Mouse (Mus musculus): ENCODE results near the gene Olfr476. TPM values are rescaled to one million over a fixed set of nuclear protein-coding genes. Genes with fewer than 3 reads are reported as not detected.

The Olfr476 gene
- not detected for total RNA-seq (2023)

DNA sequence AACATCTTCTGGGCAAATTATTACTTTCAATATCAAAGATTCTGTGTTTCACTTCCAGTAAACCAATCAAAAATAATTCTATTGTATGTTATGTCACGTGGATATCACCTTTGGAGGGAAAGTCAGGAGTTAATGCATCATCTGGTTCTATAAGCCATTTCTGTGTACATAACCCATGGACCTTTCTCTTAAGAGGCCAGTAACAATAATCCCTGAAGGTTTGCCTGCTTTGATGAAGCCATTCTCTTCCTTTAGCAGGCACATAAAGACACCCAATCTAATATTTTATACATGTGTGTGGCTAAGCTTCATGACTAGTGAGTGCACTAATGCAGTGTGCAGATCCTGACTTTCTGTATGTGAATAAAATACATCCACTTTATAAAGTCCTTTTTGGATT is at the start of gene Olfr476:
Gene Olfr476, plus strand, starts transcription at position 301 of the 400 bp plus-strand sequence.

DNA sequence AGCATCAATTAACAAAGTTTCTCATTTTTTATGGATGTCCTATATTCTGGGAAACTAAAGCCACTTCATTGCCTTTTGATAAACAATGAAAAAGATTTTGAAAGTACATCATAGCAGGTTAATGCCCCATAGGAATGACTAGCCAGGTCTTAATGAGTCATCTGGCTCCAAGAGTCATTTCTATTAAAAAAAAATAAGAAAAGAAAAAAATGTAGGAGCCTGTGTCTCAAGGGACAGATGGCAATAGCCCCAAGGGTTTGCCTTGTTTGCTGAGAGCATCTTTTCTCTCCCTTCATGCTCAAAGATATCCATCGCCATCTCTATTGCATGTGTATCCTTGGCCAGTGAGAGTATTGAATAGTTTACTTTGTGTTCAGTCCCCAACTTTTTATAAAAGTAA is 34.5 kb upstream of the Olfr476 start, which contains the start of gene Olfr473:
Gene Olfr473, plus strand, starts transcription at position 301 of the 400 bp plus-strand sequence.

DNA sequence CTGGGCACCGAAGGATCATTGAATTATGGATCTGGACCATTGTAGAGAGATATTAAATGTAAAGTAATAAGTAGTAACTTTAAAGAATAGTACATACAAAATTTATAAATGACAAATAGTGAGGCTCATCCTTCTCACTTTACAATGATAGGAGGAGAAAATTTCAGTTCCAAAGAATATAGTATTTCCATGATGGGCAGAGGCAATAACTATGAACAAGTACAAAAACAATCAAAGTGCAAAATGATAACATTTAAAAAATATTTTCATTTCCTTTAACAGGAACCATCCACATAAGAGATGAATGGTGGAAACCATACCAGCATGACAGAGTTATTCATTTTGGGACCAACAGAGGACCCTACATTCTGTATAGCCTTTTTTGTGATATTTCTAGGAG is 10.3 kb upstream of the Olfr476 start, which contains the start of gene Olfr474:
Gene Olfr474, plus strand, starts transcription at position 301 of the 400 bp plus-strand sequence.

DNA sequence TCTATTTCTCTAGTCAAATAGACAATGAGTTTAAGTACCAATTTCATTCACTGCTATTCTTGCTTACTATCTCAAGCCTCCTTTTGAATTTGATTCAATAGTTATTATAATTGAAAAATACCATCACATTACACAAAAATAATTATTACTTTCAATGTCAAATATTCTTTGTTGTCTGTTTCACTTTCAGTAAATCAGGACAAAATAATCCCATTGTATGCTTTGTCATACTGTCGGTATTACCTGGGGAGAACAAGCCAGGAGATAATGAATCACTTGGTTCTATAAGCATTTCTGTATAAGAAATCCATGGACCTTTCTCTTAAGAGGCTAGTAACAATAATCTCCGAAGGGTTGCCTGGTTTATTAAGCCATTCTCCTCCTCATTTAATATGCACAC is 21.8 kb downstream of the Olfr476 start, which contains the start of gene Olfr477:
Gene Olfr477, plus strand, starts transcription at position 301 of the 400 bp plus-strand sequence.

Other genes with a start within 250 kb of the Olfr476 start
- gene Cyb5r2, start 206.8 kb upstream of the Olfr476 start, total RNA-seq (2023): not detected
- not detected for gene Ovch2, start 163.6 kb upstream of the Olfr476 start, total RNA-seq (2023)
- not detected for gene Olfr467, start 152.5 kb upstream of the Olfr476 start, total RNA-seq (2023)
- not detected for gene Olfr469, start 139.3 kb upstream of the Olfr476 start, total RNA-seq (2023)
- gene Olfr470, start 117.3 kb upstream of the Olfr476 start, total RNA-seq (2023): not detected
- gene Olfr472, start 66.9 kb upstream of the Olfr476 start, total RNA-seq (2023): under 1 TPM in 1 of 2 experiments, not detected in 1; 0.08 TPM
- gene Olfr473, start 34.4 kb upstream of the Olfr476 start, total RNA-seq (2023): not detected
- gene Olfr474, start 10.2 kb upstream of the Olfr476 start, total RNA-seq (2023): not detected
- not detected for gene Olfr477, start 21.9 kb downstream of the Olfr476 start, total RNA-seq (2023)
- gene Olfr478, start 69.2 kb downstream of the Olfr476 start, total RNA-seq (2023): not detected
- not detected for gene Olfr479, start 85.9 kb downstream of the Olfr476 start, total RNA-seq (2023)
- not detected for gene Olfr480, start 102.5 kb downstream of the Olfr476 start, total RNA-seq (2023)
- not detected for gene Olfr481, start 115.1 kb downstream of the Olfr476 start, total RNA-seq (2023)
- gene Olfr482, start 132.8 kb downstream of the Olfr476 start, total RNA-seq (2023): 1 to 10 TPM; 1.5 to 1.8 TPM
- not detected for gene Olfr483, start 136.0 kb downstream of the Olfr476 start, total RNA-seq (2023)
- gene Olfr484, start 162.6 kb downstream of the Olfr476 start, total RNA-seq (2023): not detected
- gene Olfr485, start 195.1 kb downstream of the Olfr476 start, total RNA-seq (2023): not detected
- gene Olfr486, start 207.9 kb downstream of the Olfr476 start, total RNA-seq (2023): not detected
- not detected for gene Olfr487, start 249.8 kb downstream of the Olfr476 start, total RNA-seq (2023)

All from monocyte, adult 59 days (primary cell).